Mouse (Mus musculus): ENCODE results near the gene Tusc1.

Tusc1 gene

DNA sequence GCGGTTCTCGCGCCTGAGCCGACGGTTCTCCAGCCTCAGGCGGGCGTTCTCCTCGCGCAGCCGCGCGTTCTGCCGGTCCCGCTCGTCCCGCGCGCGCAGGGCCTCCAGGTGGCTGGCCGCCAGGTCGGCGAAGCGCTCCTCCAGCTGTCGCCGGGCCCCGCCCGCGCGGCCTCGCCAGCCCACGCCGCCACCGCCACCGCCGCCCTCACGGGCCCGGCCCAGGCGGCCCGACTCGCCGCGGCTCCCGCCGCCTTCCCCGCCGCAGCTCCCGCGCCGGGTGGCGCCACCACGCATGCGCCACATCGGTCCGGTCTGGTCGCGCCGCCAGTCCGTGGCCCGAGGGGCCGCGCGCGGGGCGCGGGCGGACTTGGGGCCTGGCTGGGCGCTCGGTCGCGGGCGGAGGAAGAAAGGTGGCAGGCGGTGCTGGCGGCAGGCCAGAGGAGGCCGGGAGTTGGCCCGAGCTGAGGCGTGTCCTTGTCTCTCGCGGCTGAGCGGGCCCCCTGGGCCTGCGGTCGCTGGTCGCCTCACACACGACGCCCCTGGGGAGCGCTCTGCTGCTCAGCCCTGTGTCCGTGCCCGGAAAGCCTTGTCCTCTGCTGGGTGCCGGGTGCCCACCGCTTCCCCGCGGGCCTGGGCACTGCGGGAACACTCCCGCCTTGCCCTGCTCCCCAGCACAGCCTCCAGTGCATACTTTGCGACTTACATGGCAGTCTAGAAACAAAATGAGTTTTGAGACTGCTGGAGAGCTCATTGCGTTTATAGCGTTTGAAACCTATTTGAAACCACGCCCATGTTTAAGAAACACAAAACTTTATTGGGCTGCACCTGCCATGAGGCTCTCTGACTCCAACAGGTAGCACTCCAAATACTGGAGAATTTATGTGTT is at the start of gene Tusc1:
TSS of gene Tusc1 (minus strand) at position 394 of the 886 bp plus-strand sequence.
- DNase-seq (ENCODE audit: low read depth, low spot score), result peak; percentile 60

DNA sequence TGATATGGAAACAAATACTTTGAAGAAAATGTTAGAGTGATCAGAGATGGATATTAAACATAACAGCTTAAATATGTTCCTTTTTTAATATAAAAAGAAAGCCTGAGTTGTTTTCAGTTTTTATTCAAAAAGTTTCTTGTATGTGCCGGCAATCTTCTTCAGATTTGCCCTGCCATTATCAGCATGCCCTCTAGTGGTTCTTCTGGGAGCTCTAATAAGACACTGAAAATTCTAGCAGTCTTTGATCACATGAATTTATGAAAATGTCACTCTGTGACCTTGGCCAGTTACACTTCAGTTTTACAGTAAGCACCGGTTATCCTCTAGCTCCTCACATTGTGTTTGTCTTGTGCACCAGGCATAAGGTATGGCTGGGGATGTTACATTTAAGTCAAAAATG is 17.6 kb upstream of the Tusc1 start:
- DNase-seq (ENCODE audit: low read depth, low spot score), result no peak

DNA sequence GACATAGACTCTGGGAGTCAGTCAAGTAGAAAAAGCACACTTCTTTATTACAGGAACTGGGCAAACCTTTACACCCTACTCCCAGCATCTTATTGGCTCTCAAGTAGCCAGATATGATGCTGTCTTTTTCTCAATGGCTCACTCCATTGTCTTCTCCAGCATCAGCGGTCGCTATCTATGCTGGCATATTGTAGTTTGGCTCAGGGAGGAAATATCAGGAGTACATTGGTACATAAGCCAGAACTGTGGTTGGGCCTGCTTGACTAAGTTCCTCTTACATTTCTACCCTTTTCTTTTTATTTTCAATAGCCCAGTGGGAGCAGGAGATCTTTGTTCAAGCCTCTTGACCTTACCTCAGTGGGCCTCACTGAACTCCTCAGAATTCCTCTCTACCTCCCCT is 9.0 kb upstream of the Tusc1 start:
- no peak for DNase-seq (ENCODE audit: low read depth, low spot score)

DNA sequence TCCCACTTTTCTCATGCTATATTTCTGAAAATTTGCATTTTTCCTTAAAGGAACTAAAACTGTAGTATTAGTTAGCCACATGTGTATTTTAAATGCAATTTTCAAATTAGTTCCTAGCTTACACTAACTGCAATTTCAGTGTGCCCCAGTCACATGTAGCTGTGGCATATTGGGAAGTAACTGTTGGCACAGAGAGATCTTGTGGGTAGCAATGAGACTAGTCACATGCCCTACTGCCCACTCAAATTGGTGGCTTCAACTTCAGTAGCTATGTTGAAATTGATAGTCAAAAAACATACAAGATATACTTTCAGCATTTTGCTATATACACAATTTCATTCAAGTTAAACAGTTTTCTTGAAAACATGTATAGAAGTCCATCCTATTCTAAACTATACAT is 6.3 kb upstream of the Tusc1 start:
- no peak for DNase-seq (ENCODE audit: low read depth, low spot score)

DNA sequence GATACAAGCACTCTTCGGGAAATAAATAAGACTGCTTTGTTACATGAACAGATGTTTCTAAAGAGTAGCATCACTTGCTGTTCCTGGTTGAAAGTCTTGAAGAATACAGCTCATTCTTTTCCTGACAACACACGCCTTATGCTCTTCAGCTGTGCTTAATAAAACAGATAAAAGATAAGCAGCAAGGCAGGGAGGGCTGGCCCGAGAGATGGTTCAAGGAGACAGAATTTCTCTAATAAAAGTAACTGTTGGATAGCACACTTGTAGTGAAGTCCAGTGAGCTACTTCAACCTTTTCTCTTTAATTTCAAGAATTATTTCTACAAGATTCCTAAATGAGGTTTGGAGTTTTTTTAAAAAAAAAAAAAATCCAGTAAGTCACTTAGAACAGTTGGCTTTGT is 2.7 kb upstream of the Tusc1 start:
- DNase-seq (ENCODE audit: low read depth, low spot score), result no peak

DNA sequence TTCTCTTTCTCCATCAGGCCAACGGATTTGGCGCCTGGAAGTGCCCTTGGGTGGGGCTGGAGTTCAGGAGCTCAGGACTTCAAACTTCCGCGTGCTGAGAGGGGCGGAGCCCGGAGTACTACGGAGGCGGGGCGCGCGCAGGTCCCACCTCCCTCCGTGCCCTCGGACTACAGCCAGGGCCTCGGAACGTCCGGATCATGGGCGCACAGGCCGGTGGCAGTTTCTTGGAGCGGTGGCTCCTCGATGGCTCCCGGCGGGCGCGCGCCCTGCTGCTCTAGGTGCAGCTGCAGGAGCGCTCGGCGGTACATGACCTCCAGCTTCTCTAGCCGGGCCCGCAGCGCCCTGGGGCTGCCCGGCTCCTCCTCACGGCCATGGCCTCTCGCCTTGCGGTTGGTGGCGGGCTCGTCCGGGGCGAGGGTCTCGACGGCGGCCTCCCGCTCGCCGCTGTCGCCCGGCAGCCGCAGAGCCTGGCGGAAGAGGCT is 634 bp downstream of the Tusc1 start:
- peak; percentile 72 for DNase-seq (ENCODE audit: low read depth, low spot score)

DNA sequence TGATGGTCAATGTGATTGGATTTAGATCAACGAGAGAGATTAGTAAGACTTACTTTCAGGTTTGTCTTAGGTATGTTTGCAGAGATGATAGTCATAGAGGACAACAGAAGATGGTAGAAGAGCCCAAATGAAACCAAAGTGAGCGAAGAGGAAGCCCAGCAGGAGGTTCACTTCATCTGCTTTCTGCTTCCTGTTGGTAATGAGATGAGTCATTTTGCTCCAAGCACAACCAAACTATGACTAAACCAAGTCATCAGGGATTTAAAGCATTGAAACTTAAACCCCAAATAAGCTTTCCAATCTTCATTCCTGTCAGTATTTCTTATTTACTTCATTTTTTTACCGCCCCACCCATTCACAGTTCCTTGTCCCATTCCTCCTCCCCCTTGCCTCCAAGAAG is 27.8 kb downstream of the Tusc1 start:
- DNase-seq (ENCODE audit: low read depth, low spot score), result no peak

DNA sequence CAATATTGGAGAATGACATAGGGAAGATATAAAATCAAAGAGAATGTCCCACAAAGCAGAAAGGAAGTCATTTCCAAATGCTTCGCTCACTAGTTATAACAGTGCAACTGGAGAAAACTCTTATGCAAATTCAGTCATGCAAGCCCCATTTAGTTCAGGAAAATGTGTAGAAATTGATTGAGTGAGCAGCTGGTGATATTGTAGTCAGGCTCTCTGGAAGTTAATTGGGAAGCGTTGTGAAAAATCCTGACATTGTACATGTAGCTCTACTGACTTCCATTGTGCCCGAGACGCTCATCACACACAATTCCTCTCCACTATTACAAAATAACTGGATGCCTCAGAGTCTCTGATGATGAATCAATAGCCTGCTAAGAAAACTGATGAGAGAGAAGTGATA is 49.2 kb downstream of the Tusc1 start:
- no peak for DNase-seq (ENCODE audit: low read depth, low spot score)
